Mouse (Mus musculus): ENCODE data around the gene Cox4i2.

DNA sequence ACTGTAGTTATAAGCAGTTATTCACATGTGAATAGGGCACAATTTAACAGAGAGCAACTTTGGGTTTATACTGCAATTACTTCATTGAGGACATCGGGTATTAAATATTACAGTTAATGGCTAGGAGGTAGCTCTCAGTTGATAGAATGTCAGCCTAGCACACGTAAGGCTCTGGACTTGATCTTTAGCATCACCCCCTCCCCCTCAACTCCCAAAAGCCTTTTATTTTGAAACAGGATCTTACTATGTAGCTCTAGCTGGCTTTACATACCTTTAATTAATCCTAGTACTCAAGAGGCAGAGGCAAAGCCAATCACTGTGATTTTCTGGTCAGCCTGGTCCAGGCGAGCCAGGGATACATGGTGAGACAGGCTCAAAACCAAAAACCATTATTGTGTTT is 23.1 kb downstream of the Cox4i2 start:
- TF ChIP-seq CTCF (IDR thresholded peaks at IDR 0.05; ENCODE audit: insufficient read depth, low read length) (no peak), POLR2A (IDR thresholded peaks at IDR 0.05; ENCODE audit: borderline replicate concordance, extremely low read depth, low read depth, low read length) (no peak)
